Mouse (Mus musculus) spleen, embryonic (tissue): ENCODE data around the gene Ccdc124.

Source experiments
- CTCF ChIA-PET: fragments of 350-600 bp; sonication (Branson Sonifier 250); formaldehyde crosslinking; loops from one replicate; lab custom pipeline; 2022; lab: Charles Lee

The Ccdc124 gene

DNA sequence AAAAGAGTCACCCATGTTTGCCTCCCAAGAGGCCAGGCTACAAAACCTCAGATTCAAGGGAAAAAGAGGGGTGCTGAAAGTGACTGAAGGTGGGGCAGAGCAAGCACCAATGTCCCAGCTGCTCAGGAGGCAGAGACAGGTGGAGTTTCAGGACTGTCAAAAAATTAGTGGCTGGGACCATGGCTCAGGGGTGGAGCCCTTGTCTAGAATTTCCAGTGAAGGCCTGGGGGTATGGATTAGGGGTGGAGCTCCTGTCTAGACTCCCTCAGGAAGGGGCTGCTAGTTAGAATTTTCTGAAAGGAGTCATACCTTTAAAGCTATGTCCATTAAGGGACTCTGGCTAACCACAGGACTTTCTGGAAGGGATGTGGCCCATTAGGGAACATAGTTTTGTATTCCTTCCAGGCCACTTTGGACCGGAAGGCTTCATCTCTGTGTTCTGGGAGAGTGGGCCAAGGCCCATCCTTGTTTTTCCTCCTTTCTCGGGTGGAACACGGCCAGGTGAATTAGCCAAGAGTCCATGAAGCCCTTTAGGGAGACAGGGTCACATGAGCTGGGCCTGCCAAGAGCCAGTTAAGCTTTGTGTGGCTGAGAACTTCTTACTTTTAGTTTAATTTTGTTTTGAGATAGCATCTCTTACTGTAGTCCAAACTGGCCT, 24.3 kb downstream of the Ccdc124 start:
- CTCF ChIA-PET: no interaction called here

GRCm38 (mm10) chr8:70846371-70847154, 27.2 kb downstream of the Ccdc124 start:
- CTCF ChIA-PET: interaction anchor here (0.6 to 0.7 kb wide), 2 partner anchors 11 to 18 kb away, joined by 3 read pairs; no protein-coding TSS in a partner anchor

- CTCF ChIA-PET: interaction anchor here (0.5 to 1.9 kb wide), 7 partner anchors 10 to 114 kb away, joined by 3 to 17 read pairs (median 4); no protein-coding TSS in a partner anchor
Observed at GRCm38 (mm10) chr8:70845108-70845507, 28.6 kb downstream of the Ccdc124 start.

GRCm38 (mm10) chr8:70844523-70844922, 29.2 kb downstream of the Ccdc124 start:
- CTCF ChIA-PET: interaction anchor here (0.7 to 1.9 kb wide), 4 partner anchors 10 to 24 kb away, joined by 3 to 12 read pairs (median 4); no protein-coding TSS in a partner anchor

GRCm38 (mm10) chr8:70843941-70844340, 29.8 kb downstream of the Ccdc124 start:
- CTCF ChIA-PET: interaction anchor here (0.6 to 1.9 kb wide), 3 partner anchors 22 to 26 kb away, joined by 4 to 12 read pairs (median 11); no protein-coding TSS in a partner anchor

DNA sequence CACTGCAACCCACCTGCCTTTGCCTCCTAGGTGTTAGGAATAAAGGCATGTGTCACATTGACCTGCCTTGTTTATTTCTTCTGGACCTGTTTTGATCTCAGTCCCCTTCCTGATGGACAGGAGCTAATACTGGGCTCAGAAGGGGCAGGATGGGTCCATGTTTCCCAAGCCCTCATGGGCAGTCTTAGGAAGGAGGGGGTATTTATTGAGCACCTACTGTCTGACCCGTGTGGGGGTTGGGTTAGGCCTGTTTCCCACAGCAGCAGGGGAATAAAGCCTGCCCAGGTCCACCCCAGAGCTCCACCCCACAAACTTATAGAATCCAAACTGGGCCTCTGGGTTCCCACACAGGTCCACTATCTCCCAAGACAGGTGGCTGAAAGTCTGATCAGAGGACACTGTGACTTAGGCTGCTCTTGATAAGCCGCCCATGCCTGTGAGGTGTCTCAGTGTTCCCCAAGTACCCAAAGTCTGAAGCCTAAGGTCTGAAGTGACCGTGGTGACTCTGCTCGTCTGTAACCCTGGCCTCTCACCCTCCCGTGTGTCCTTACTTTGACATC, 30.4 kb downstream of the Ccdc124 start:
- CTCF ChIA-PET: interaction anchor here (0.6 to 1.9 kb wide), 2 partner anchors 25 kb away, joined by 11 to 12 read pairs; no protein-coding TSS in a partner anchor

- CTCF ChIA-PET: no interaction called here
Observed at GRCm38 (mm10) chr8:70842484-70842883, 31.3 kb downstream of the Ccdc124 start.

GRCm38 (mm10) chr8:70841147-70842072, 32.3 kb downstream of the Ccdc124 start:
- CTCF ChIA-PET: no interaction called here

- CTCF ChIA-PET: interaction anchor here (0.7 to 1.6 kb wide), 3 partner anchors 8 to 78 kb away, joined by 3 to 6 read pairs (median 4); no protein-coding TSS in a partner anchor
Observed at GRCm38 (mm10) chr8:70840590-70840989, 33.1 kb downstream of the Ccdc124 start.

GRCm38 (mm10) chr8:70839408-70840351, 34.1 kb downstream of the Ccdc124 start, which contains the start of gene Arrdc2:
Gene Arrdc2 (minus strand): TSS chr8:70839720.
- CTCF ChIA-PET: interaction anchor here (0.9 to 1.6 kb wide), 3 partner anchors 9 to 77 kb away, joined by 3 to 6 read pairs (median 4); partner anchors contain the start of gene Mast3

DNA sequence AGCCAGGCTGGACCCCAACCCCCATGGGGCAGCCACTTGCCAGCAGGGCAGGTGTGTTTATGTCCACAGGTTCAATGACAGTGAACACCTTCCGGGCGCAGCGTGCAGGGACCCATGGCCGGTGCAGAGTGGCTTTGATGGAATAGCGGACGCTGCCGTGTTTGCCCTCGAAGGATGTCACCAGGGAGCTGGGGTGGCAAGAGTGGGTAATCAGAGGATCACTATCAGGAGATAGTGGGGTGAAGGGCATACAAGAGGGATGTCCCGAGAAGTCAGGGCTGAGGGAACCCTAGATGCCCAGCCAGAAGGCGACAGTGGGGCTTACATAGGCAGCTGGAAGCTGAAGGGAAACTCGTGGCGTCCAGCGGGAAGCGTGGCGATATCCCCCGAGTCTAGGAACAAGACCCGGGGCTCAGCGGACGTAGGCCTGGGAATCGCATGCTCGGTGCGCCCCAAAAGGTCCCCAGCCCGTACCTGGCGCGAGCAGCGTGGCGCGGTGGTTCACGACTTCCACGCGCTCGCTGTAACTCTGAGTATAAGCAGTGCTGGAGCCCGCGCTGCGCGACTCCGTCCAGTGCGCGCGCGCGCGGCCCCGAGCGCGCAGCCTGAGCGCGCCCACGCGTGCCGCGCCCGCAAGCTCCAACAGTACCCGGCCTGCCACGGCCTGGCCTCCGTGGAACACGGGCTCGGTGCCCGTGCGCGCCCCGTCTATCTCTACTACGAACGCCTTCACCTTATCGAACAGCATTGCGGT, 34.9 kb downstream of the Ccdc124 start:
- CTCF ChIA-PET: interaction anchor here (1.0 to 1.6 kb wide), 2 partner anchors 33 to 76 kb away, joined by 3 to 6 read pairs; partner anchors contain the start of gene Mast3

GRCm38 (mm10) chr8:70836666-70837065, 37.1 kb downstream of the Ccdc124 start:
- CTCF ChIA-PET: no interaction called here

DNA sequence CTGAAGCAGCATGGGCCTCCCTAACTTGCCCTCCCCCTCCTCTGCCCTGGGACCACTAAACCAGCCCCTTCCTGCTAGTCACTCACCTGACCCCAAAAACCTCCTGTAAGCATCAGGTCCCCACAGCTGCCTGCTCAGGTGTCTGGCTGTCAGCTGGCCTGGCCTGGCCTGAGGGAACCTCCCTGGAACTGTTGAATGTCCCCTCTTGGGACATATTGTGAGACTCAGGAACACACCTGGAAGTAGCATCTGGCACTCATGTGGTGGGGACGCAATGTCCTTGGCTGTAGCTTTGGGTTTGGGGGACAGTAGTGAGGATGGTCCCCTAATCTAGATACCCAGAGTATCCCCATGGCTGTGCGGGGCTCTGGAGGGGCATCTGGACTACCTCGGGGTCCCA, 39.7 kb downstream of the Ccdc124 start:
- CTCF ChIA-PET: no interaction called here

GRCm38 (mm10) chr8:70833520-70833919, 40.2 kb downstream of the Ccdc124 start:
- CTCF ChIA-PET: no interaction called here

DNA sequence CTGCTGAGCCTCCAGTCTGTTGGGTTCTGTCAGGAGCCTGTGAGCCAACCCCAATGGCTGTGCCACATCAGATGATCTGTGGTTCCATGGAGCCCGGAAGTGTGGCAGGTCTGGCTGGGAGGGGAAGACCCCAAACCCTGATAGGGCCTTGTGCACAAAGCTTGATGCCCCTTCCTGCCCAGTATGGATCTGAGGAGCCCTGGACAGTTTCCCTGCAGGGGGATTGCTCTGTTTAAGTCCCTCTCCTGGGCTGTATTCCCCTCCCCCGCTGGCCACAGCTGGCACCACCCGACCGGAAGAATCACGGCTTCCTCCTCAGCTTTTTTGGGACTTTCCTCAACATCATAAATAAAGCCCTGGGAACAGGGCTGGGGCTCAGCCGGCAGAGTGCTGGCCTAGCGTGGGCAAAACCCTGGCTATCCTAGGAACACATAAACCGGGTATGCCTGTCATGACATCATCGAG, 40.7 kb downstream of the Ccdc124 start:
- CTCF ChIA-PET: no interaction called here

GRCm38 (mm10) chr8:70832371-70832770, 41.4 kb downstream of the Ccdc124 start:
- CTCF ChIA-PET: no interaction called here

- CTCF ChIA-PET: no interaction called here
Observed at GRCm38 (mm10) chr8:70831517-70831916, 42.2 kb downstream of the Ccdc124 start.

DNA sequence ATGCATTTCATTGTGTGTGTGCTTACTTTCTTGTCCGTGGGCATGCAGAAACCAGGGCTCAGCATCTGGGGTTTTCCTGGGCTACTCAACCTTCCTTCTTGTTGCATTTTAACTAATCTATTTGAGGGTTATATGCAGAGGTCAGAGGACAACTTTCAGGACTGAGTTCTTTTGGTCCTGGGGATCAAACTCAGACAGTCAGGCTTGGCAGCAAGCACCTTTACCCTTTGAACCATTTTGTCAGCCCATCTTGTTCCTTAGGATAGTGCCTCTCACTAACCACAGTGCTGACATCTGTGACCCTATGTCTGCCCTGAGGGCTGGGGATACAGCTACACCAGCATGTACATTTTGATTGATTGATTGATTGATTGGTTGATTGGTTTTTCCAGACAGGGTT, 45.9 kb downstream of the Ccdc124 start:
- CTCF ChIA-PET: interaction anchor here (0.6 kb wide), 2 partner anchors 134 to 1664 kb away, joined by 3 to 5 read pairs; no protein-coding TSS in a partner anchor
